ENCODE assay signal across 16 mouse cellular contexts in the genomic region with DNA sequence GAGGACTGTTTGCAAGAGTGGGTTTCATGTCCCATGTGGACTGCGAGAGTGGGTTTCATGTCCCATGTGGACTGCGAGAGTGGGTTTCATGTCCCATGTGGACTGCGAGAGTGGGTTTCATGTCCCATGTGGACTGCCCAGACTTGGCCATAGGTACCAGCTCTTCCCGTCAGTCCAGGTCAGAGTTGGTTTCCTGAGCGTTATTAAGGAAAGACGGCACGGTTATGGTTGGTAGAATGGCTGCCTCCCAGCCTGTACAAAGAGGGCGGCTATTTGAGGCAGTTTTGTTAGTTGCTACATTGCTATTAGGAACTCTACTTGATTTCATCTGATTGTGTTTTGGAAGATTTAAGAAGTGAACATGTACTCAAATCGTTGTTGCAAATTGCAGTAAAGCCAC.
"Had no signal": no experiment of that assay in that cellular context is flagged by ENCODE, and none has a peak within 500 bp of the region (broad histone marks: within the 10 kb centered on the region; RNA-seq: fewer than 3 reads in every experiment).

No protein-coding gene starts in this region.

- H3K27me3 ChIP-seq: neural tube, embryonic 13.5 days; neural tube, embryonic 15.5 days; stomach, embryonic 15.5 days had no signal

- H3K4me2 ChIP-seq: neural tube, embryonic 13.5 days; neural tube, embryonic 15.5 days; stomach, embryonic 15.5 days had no signal

- H3K27ac ChIP-seq: neural tube, embryonic 13.5 days; neural tube, embryonic 15.5 days; stomach, embryonic 15.5 days; stomach, postnatal 0 days had no signal

- H3K4me1 ChIP-seq: stomach, embryonic 15.5 days had no signal

- H3K9ac ChIP-seq: neural tube, embryonic 13.5 days; neural tube, embryonic 15.5 days; stomach, embryonic 15.5 days had no signal

- H3K4me3 ChIP-seq: neural tube, embryonic 13.5 days; neural tube, embryonic 15.5 days; stomach, embryonic 15.5 days had no signal

- DNase-seq: retina, postnatal 1 day; right cerebral cortex, adult 18-20 months; right cerebral cortex, postnatal 14 days; right cerebral cortex, postnatal 25 days; right cerebral cortex, postnatal 4 days; spleen, adult 18-20 months; thymus, adult 18-20 months; thymus, adult 2 months; thymus, postnatal 14 days; thymus, postnatal 25 days; thymus, postnatal 36 days; thymus, postnatal 4 days had no signal

- H3K9me3 ChIP-seq: neural tube, embryonic 13.5 days; neural tube, embryonic 15.5 days; stomach, embryonic 15.5 days had no signal
